Mouse (Mus musculus): ENCODE measurements around the gene Inpp5d. TPM values are rescaled to one million over a fixed set of nuclear protein-coding genes. Genes with fewer than 3 reads are reported as not detected.

The Inpp5d gene
- polyA plus RNA-seq, 1 experiment from 2014 or later: 4.3 TPM

DNA sequence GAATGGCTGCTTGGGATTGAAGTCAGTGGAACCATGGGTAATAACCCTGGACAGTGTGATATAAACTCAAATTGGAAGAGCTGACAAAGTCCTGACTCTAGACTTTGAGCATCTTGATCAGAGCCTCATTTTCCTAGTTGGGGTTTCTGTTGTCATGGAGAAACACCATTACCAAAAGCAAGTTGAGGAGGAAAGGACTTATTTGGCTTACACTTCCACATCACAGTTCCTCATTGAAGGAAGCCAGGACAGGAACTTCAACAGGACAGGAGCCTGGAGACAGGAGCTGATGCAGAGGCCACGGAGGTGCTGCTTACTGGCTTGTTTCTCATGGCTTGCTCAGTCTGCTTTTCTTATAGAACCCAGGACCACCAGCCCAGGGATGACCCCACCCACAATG is 31.3 kb downstream of the Inpp5d start:
- WGBS (ENCODE audit: insufficient replicate concordance): 53% methylated on average over 1 of the region's 1 CpGs

DNA sequence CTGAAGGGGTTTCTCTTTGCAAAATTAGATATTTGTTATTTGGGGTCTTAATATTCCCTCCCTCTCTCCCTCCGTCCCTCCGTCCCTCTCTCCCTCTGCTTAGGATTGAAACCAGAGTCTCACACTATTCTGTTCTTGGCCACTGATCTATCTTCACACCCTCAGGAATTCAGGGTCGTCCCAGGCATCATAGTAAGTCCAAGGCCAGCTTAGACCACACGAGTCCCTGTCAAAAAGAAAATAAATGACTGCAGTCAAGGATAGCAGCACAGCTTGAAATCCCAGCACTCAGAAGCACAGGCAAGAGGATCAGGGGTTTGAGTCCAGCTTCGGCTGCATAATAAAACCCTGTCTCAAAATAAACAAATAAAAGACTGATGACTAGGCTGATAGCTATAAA is 35.0 kb downstream of the Inpp5d start:
- Histone ChIP-seq H3K4me1 (ENCODE audit: control insufficient read depth, insufficient read depth, low read length) (peaks cover 5% of the 10 kb centered on the region; the same call in 1 of the 2 replicates), H3K36me3 (ENCODE audit: control insufficient read depth, insufficient read depth, low read length) (no peaks in the 10 kb centered on the region), H3K4me2 (no peak overlapping the region), H3K27ac (ENCODE audit: low read depth, low read length) (no peak overlapping the region), H3K4me3 (ENCODE audit: low read depth, low read length) (no peak overlapping the region), H3K9ac (ENCODE audit: low read depth, low read length) (no peak overlapping the region), H3K27me3 (ENCODE audit: control insufficient read depth, insufficient read depth, low read length) (no peaks in the 10 kb centered on the region), H3K9me3 (replicated peaks; ENCODE audit: control insufficient read depth, low read length) (no peaks in the 10 kb centered on the region)
- WGBS (ENCODE audit: insufficient replicate concordance): 47% methylated on average over 5 of the region's 5 CpGs
- ATAC-seq (replicated peaks; ENCODE audit: insufficient number of reproducible peaks, low FRiP score, low TSS enrichment): no peak

More for the DNA sequence above, 31.3 kb downstream of the Inpp5d start:
- Histone ChIP-seq H3K36me3 (ENCODE audit: control insufficient read depth, insufficient read depth, low read length) (no peaks in the 10 kb centered on the region), H3K9ac (ENCODE audit: low read depth, low read length) (no peak overlapping the region), H3K4me3 (ENCODE audit: low read depth, low read length) (no peak overlapping the region), H3K27ac (ENCODE audit: low read depth, low read length) (no peak overlapping the region), H3K4me1 (ENCODE audit: control insufficient read depth, insufficient read depth, low read length) (peaks cover 7% of the 10 kb centered on the region; the same call in 1 of the 2 replicates), H3K4me2 (no peak overlapping the region), H3K27me3 (ENCODE audit: control insufficient read depth, insufficient read depth, low read length) (no peaks in the 10 kb centered on the region), H3K9me3 (replicated peaks; ENCODE audit: control insufficient read depth, low read length) (no peaks in the 10 kb centered on the region)
- no peak for ATAC-seq (replicated peaks; ENCODE audit: insufficient number of reproducible peaks, low FRiP score, low TSS enrichment)

DNA sequence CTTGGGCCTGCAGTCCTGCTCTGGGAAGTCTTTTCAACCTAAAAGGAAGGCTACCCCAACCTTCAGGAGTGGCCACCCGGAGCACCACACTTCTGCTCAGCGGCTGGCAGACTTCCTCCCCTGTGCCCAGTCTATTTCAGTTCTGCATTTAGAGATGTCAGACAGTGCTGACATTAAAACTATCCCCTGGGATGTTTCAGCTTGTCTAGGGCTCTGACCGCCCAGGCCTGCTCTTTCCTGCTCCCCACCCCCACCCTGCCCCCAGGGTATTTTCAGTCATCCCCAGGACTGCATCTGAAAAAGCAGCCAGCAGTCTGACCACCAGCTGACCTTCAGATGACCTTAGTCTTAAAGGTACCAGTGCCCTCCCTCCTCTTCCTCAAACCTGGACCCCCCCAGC is 38.0 kb downstream of the Inpp5d start:
- ATAC-seq (replicated peaks; ENCODE audit: insufficient number of reproducible peaks, low FRiP score, low TSS enrichment): no peak
- Histone ChIP-seq H3K36me3 (ENCODE audit: control insufficient read depth, insufficient read depth, low read length) (no peaks in the 10 kb centered on the region), H3K9ac (ENCODE audit: low read depth, low read length) (no peak overlapping the region), H3K4me1 (ENCODE audit: control insufficient read depth, insufficient read depth, low read length) (peaks cover 3% of the 10 kb centered on the region; the same call in 1 of the 2 replicates), H3K4me3 (ENCODE audit: low read depth, low read length) (no peak overlapping the region), H3K4me2 (no peak overlapping the region), H3K9me3 (replicated peaks; ENCODE audit: control insufficient read depth, low read length) (no peaks in the 10 kb centered on the region), H3K27me3 (ENCODE audit: control insufficient read depth, insufficient read depth, low read length) (no peaks in the 10 kb centered on the region), H3K27ac (ENCODE audit: low read depth, low read length) (no peak overlapping the region)
- 50% methylated on average over 3 of the region's 3 CpGs for WGBS (ENCODE audit: insufficient replicate concordance)

DNA sequence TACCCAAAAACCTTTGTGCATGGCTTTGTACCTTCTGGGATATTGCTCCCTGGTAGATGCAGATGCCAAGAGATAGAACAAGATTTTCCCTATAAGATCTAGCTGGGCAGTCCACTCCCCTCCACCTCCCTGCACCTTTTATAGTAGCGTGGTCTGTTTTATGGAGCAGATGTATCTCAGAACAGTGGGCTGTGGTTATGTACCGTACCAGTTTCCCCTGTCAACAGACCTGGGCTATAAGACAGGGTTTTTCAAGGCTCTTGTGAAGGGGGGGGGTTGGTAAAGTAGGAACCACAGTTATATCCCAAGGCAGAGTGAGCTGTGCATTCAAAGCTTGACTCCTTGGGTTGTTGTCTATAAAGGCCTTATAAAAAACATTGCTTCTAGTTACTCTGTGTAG is 38.4 kb downstream of the Inpp5d start:
- no peaks in the 10 kb centered on the region for H3K27me3 ChIP-seq (ENCODE audit: control insufficient read depth, insufficient read depth, low read length)
- H3K4me2 ChIP-seq: no peak overlapping the region
- peaks cover 3% of the 10 kb centered on the region; the same call in 1 of the 2 replicates for H3K4me1 ChIP-seq (ENCODE audit: control insufficient read depth, insufficient read depth, low read length)
- no peak for ATAC-seq (replicated peaks; ENCODE audit: insufficient number of reproducible peaks, low FRiP score, low TSS enrichment)
- H3K9me3 ChIP-seq (replicated peaks; ENCODE audit: control insufficient read depth, low read length): no peaks in the 10 kb centered on the region
- H3K9ac ChIP-seq (ENCODE audit: low read depth, low read length): no peak overlapping the region
- H3K27ac ChIP-seq (ENCODE audit: low read depth, low read length): no peak overlapping the region
- H3K4me3 ChIP-seq (ENCODE audit: low read depth, low read length): no peak overlapping the region
- no peaks in the 10 kb centered on the region for H3K36me3 ChIP-seq (ENCODE audit: control insufficient read depth, insufficient read depth, low read length)
- 73% methylated on average over 2 of the region's 2 CpGs for WGBS (ENCODE audit: insufficient replicate concordance)

DNA sequence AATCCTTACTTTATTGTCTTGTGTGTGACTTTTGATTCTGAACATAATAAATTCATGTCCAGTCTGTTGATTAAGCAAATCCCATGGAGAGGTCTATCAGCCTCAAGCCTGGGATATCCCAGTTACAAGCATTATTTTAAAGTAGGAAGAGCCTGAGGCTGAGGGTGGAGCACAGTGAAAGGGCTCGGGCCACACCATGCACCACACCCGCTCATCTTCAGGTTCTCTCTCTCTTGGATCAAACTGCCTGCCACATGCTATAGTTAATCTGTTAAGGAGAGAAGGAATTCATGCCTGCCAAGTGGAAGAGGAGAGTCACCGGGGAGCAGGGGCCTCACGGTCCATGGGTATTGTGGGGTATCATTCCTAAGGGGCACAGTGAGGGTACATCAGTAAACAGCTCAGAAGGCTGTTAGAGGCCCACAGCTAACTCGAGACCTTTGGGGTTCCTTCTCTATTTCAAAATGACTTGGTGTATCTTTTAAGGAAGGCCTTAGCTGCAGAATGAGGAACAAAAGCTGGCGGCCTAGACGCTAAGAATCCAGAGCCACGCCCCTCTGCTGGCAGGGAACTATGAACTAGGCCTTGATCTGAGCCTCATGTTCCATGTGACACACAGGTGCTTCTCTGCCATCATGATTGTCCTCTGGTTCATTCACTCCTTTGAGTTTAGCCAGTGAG is 39.0 kb downstream of the Inpp5d start:
- H3K4me1 ChIP-seq (ENCODE audit: control insufficient read depth, insufficient read depth, low read length): peaks cover 3% of the 10 kb centered on the region; the same call in 1 of the 2 replicates
- no peak overlapping the region for H3K9ac ChIP-seq (ENCODE audit: low read depth, low read length)
- H3K27me3 ChIP-seq (ENCODE audit: control insufficient read depth, insufficient read depth, low read length): no peaks in the 10 kb centered on the region
- H3K4me2 ChIP-seq: no peak overlapping the region
- 76% methylated on average over 8 of the region's 8 CpGs for WGBS (ENCODE audit: insufficient replicate concordance)
- H3K36me3 ChIP-seq (ENCODE audit: control insufficient read depth, insufficient read depth, low read length): no peaks in the 10 kb centered on the region
- peaks cover 4% of the 10 kb centered on the region for H3K9me3 ChIP-seq (replicated peaks; ENCODE audit: control insufficient read depth, low read length)
- H3K27ac ChIP-seq (ENCODE audit: low read depth, low read length): no peak overlapping the region
- H3K4me3 ChIP-seq (ENCODE audit: low read depth, low read length): no peak overlapping the region
- no peak for ATAC-seq (replicated peaks; ENCODE audit: insufficient number of reproducible peaks, low FRiP score, low TSS enrichment)

DNA sequence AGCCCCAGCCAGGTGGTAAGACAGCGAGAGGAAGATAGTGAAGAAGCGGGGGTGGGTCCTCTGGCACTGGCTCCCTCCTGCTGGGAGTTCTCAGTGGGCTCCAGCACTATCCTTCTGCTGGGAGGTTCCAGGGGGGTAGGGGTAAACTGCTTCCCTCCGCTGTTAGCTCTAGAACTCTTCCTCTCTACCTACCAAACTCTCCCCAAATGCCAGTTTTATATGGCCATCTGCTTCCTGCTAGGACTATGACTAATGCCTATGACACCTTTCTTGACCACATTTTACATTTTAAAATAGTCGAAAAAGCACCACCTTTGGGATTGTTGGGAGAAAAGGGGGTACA is 39.5 kb downstream of the Inpp5d start:
- Histone ChIP-seq H3K4me2 (no peak overlapping the region), H3K9ac (ENCODE audit: low read depth, low read length) (no peak overlapping the region)

DNA sequence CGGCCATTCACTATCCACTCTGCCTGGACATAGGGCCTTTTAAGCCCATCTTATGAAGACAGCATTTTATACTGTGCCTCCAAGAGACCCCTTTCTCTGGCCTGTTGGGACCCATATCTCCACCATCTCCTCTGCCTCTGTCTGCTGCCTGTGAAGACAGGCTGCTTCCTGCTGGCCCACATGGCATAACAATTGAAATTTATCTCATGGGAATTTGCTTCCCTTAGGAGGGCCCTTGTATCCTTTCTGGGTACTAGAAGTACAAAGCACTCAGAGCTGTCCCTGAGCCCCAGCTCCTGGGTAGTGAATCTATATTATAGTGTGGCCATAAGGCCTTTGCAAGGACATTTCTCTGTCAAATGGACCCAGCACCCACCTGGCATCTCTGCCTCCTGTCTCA is 40.6 kb downstream of the Inpp5d start:
- 78% methylated on average over 1 of the region's 1 CpGs for WGBS (ENCODE audit: insufficient replicate concordance)
- H3K9me3 ChIP-seq (replicated peaks; ENCODE audit: control insufficient read depth, low read length): peaks cover 4% of the 10 kb centered on the region
- no peak for ATAC-seq (replicated peaks; ENCODE audit: insufficient number of reproducible peaks, low FRiP score, low TSS enrichment)
- no peak overlapping the region for H3K4me3 ChIP-seq (ENCODE audit: low read depth, low read length)
- H3K36me3 ChIP-seq (ENCODE audit: control insufficient read depth, insufficient read depth, low read length): no peaks in the 10 kb centered on the region
- H3K27ac ChIP-seq (ENCODE audit: low read depth, low read length): no peak overlapping the region
- no peaks in the 10 kb centered on the region for H3K27me3 ChIP-seq (ENCODE audit: control insufficient read depth, insufficient read depth, low read length)
- H3K4me1 ChIP-seq (ENCODE audit: control insufficient read depth, insufficient read depth, low read length): peaks cover 3% of the 10 kb centered on the region; the same call in 1 of the 2 replicates
- H3K9ac ChIP-seq (ENCODE audit: low read depth, low read length): no peak overlapping the region
- H3K4me2 ChIP-seq: no peak overlapping the region

More for the DNA sequence above, 39.5 kb downstream of the Inpp5d start:
- H3K4me1 ChIP-seq (ENCODE audit: control insufficient read depth, insufficient read depth, low read length): peaks cover 3% of the 10 kb centered on the region; the same call in 1 of the 2 replicates
- no peak overlapping the region for H3K4me3 ChIP-seq (ENCODE audit: low read depth, low read length)
- 67% methylated on average over 4 of the region's 4 CpGs for WGBS (ENCODE audit: insufficient replicate concordance)
- no peak for ATAC-seq (replicated peaks; ENCODE audit: insufficient number of reproducible peaks, low FRiP score, low TSS enrichment)
- peaks cover 4% of the 10 kb centered on the region for H3K9me3 ChIP-seq (replicated peaks; ENCODE audit: control insufficient read depth, low read length)
- no peaks in the 10 kb centered on the region for H3K36me3 ChIP-seq (ENCODE audit: control insufficient read depth, insufficient read depth, low read length)
- no peak overlapping the region for H3K27ac ChIP-seq (ENCODE audit: low read depth, low read length)
- H3K27me3 ChIP-seq (ENCODE audit: control insufficient read depth, insufficient read depth, low read length): no peaks in the 10 kb centered on the region

DNA sequence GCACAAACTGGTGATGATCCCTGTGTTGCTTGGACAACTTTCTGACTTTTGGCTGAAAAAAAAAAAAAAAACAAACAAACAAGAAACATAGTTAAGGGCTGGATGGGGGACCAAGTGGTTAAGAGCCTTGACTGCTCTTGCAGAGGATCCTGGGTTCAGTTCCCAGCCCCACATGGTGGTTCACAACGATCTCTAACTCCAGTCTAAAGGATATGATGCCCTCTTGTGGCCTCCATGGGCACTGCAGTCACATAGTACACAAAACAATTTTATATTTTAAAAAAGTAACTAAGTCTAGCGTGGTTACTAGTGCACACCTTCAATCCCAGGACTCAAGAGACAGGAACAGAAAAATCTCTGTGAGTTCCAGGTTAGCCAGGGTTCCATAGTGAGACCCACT is 43.9 kb downstream of the Inpp5d start:
- H3K36me3 ChIP-seq (ENCODE audit: control insufficient read depth, insufficient read depth, low read length): no peaks in the 10 kb centered on the region
- H3K4me1 ChIP-seq (ENCODE audit: control insufficient read depth, insufficient read depth, low read length): no peaks in the 10 kb centered on the region
- no peak overlapping the region for H3K4me3 ChIP-seq (ENCODE audit: low read depth, low read length)
- no peak overlapping the region for H3K4me2 ChIP-seq
- peaks cover 4% of the 10 kb centered on the region for H3K9me3 ChIP-seq (replicated peaks; ENCODE audit: control insufficient read depth, low read length)
- H3K9ac ChIP-seq (ENCODE audit: low read depth, low read length): no peak overlapping the region
- 69% methylated on average over 2 of the region's 2 CpGs for WGBS (ENCODE audit: insufficient replicate concordance)
- ATAC-seq (replicated peaks; ENCODE audit: insufficient number of reproducible peaks, low FRiP score, low TSS enrichment): no peak
- no peaks in the 10 kb centered on the region for H3K27me3 ChIP-seq (ENCODE audit: control insufficient read depth, insufficient read depth, low read length)
- no peak overlapping the region for H3K27ac ChIP-seq (ENCODE audit: low read depth, low read length)

DNA sequence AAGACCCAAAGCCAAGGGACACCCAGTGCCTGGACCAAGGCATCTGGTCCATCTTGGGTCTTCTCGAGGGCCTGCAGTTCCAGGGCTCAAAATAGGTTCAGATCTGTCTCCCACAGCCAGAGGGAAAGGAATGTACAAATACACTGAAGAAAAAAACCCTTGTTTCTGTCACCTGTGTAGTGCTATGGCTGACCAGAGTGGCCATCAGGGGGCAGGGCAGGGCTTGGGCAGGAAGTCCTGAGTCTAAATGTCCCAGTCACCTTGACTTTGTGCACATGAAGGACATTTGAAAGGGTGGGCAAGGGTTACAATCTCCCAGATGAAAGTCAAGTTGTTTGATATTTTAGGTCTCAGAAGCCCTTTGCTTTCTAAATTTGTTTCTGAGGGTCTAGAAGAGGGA is 46.9 kb downstream of the Inpp5d start:
- Histone ChIP-seq H3K9ac (ENCODE audit: low read depth, low read length) (no peak overlapping the region), H3K27ac (ENCODE audit: low read depth, low read length) (no peak overlapping the region), H3K9me3 (replicated peaks; ENCODE audit: control insufficient read depth, low read length) (peaks cover 4% of the 10 kb centered on the region), H3K4me1 (ENCODE audit: control insufficient read depth, insufficient read depth, low read length) (no peaks in the 10 kb centered on the region), H3K27me3 (ENCODE audit: control insufficient read depth, insufficient read depth, low read length) (no peaks in the 10 kb centered on the region), H3K4me2 (no peak overlapping the region), H3K36me3 (ENCODE audit: control insufficient read depth, insufficient read depth, low read length) (no peaks in the 10 kb centered on the region), H3K4me3 (ENCODE audit: low read depth, low read length) (no peak overlapping the region)
- ATAC-seq (replicated peaks; ENCODE audit: insufficient number of reproducible peaks, low FRiP score, low TSS enrichment): no peak
- 72% methylated on average over 1 of the region's 1 CpGs for WGBS (ENCODE audit: insufficient replicate concordance)
